Mouse (Mus musculus): ENCODE measurements at regions not wholly inside any gene's neighbourhood (a gene's known extent, or its start where the extent isn't known, plus 50 kb on each side); places are given as distances from the start of the nearest gene placed in this dataset.

DNA sequence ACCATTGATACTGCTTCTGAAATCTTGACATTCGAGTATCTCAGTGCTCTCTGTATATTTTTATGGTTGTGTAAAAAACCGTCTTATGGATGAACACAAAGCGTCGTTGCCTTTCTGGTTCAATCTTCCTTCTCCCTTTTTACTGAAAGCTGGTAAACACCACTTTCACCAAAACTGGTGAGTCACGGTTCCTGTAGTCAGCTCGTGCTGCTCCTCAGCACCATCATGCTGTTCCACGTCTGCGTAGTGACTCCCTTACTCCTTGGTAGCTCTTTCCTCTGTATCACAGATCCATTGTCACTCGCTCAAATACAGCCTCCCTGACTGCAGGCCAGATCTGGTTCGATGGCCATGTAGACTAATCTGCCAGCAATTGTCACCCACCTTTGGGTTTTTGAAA lies 346.2 kb upstream of the Zmiz1 start:
- Histone ChIP-seq H3K9ac (ENCODE audit: low read length) (no peak overlapping the region), H3K9me3 (replicated peaks; ENCODE audit: control insufficient read depth, low read length) (0 out of 2 replicates have a peak, but pooled peaks cover under 1% of the 10 kb centered on the region), H3K4me1 (ENCODE audit: control insufficient read depth, insufficient read depth, low read length) (peaks cover 18% of the 10 kb centered on the region), H3K27ac (ENCODE audit: low read length) (no peak overlapping the region), H3K27me3 (ENCODE audit: control insufficient read depth, insufficient read depth, low read length) (no peaks in the 10 kb centered on the region), H3K4me2 (ENCODE audit: low read depth, low read length) (no peak overlapping the region), H3K4me3 (ENCODE audit: low read length) (no peak overlapping the region), H3K36me3 (ENCODE audit: control insufficient read depth, insufficient read depth) (no peaks in the 10 kb centered on the region)
- no peak for ATAC-seq (replicated peaks; ENCODE audit: extremely low read depth, insufficient read depth, low FRiP score)
- 73% methylated on average over 10 of the region's 10 CpGs for WGBS

DNA sequence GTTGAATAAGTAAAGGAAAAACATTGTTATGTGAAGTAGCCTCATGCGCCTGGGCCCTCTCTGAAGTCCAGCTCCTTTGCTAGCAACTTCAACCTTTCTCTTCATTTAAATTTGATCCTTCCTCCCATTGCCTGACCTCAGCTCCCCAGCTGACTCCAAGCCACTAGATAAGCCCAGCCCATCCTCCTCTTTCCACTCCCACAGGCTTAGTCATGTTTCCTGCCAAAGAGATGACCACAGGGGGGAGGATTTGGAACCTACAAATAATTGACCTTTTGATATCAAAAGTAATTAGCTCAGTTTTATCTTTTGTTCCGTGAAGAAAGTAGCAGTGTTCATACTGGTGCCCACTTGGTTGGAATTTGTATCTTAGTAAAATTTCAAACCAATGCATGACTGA lies 345.7 kb upstream of the Zmiz1 start:
- WGBS: 59% methylated on average over 2 of the region's 2 CpGs
- H3K4me3 ChIP-seq (ENCODE audit: low read length): no peak overlapping the region
- no peak overlapping the region for H3K4me2 ChIP-seq (ENCODE audit: low read depth, low read length)
- ATAC-seq (replicated peaks; ENCODE audit: extremely low read depth, insufficient read depth, low FRiP score): no peak
- H3K9me3 ChIP-seq (replicated peaks; ENCODE audit: control insufficient read depth, low read length): 0 out of 2 replicates have a peak, but pooled peaks cover 3% of the 10 kb centered on the region
- H3K9ac ChIP-seq (ENCODE audit: low read length): no peak overlapping the region
- H3K27me3 ChIP-seq (ENCODE audit: control insufficient read depth, insufficient read depth, low read length): no peaks in the 10 kb centered on the region
- H3K27ac ChIP-seq (ENCODE audit: low read length): no peak overlapping the region
- peaks cover 15% of the 10 kb centered on the region for H3K4me1 ChIP-seq (ENCODE audit: control insufficient read depth, insufficient read depth, low read length)
- H3K36me3 ChIP-seq (ENCODE audit: control insufficient read depth, insufficient read depth): no peaks in the 10 kb centered on the region

DNA sequence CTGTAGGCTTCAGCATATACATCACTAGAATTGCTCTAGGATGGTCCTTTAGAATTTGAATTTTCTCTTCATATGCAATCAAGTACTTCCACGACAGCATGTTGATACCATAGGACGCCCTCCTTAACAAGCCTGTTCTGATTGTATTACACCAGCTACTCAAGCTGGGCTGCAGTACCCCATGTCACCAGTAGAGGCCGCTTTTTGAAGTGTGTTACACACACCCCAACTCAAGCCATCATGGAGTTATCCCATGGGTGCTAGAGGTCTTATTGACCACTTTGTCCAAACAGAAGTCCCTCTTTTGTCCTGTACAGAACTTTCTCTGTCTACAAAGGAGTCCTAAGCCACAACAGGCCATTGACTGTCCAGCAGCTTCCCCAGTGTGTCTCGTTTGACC lies 342.6 kb upstream of the Zmiz1 start:
- no peak overlapping the region for H3K4me3 ChIP-seq (ENCODE audit: low read length)
- H3K4me2 ChIP-seq (ENCODE audit: low read depth, low read length): no peak overlapping the region
- 0 out of 2 replicates have a peak, but pooled peaks cover 3% of the 10 kb centered on the region for H3K4me1 ChIP-seq (ENCODE audit: control insufficient read depth, insufficient read depth, low read length)
- 45% methylated on average over 4 of the region's 4 CpGs for WGBS
- H3K36me3 ChIP-seq (ENCODE audit: control insufficient read depth, insufficient read depth): no peaks in the 10 kb centered on the region
- H3K27me3 ChIP-seq (ENCODE audit: control insufficient read depth, insufficient read depth, low read length): no peaks in the 10 kb centered on the region
- H3K9me3 ChIP-seq (replicated peaks; ENCODE audit: control insufficient read depth, low read length): 0 out of 2 replicates have a peak, but pooled peaks cover 3% of the 10 kb centered on the region
- no peak overlapping the region for H3K27ac ChIP-seq (ENCODE audit: low read length)
- no peak for ATAC-seq (replicated peaks; ENCODE audit: extremely low read depth, insufficient read depth, low FRiP score)
- no peak overlapping the region for H3K9ac ChIP-seq (ENCODE audit: low read length)

DNA sequence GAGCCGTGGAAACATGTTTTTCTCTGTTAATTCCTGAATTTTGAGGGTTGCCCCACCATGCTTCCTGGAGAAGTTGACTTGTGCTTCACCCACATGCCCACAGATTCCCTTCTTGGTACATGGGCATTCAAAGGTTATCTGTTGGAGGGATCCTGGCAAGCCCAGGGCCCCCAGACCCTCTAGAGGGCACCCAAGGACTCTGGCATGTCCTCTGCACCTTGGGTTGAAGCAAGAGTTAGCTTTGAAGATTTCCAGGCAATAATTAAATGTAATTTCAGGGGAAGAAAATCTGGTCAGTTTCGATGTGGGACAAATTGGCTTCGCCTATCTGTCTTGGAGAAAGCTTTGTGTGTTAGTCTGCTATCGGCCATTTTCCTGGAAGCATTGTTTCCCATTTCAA lies 339.0 kb upstream of the Zmiz1 start:
- no peak for ATAC-seq (replicated peaks; ENCODE audit: extremely low read depth, insufficient read depth, low FRiP score)
- WGBS: 86% methylated on average over 4 of the region's 4 CpGs
- Histone ChIP-seq H3K4me3 (ENCODE audit: low read length) (no peak overlapping the region), H3K4me1 (ENCODE audit: control insufficient read depth, insufficient read depth, low read length) (no peaks in the 10 kb centered on the region), H3K36me3 (ENCODE audit: control insufficient read depth, insufficient read depth) (no peaks in the 10 kb centered on the region), H3K27ac (ENCODE audit: low read length) (no peak overlapping the region), H3K4me2 (ENCODE audit: low read depth, low read length) (no peak overlapping the region), H3K9me3 (replicated peaks; ENCODE audit: control insufficient read depth, low read length) (0 out of 2 replicates have a peak, but pooled peaks cover 3% of the 10 kb centered on the region), H3K9ac (ENCODE audit: low read length) (no peak overlapping the region), H3K27me3 (ENCODE audit: control insufficient read depth, insufficient read depth, low read length) (no peaks in the 10 kb centered on the region)

DNA sequence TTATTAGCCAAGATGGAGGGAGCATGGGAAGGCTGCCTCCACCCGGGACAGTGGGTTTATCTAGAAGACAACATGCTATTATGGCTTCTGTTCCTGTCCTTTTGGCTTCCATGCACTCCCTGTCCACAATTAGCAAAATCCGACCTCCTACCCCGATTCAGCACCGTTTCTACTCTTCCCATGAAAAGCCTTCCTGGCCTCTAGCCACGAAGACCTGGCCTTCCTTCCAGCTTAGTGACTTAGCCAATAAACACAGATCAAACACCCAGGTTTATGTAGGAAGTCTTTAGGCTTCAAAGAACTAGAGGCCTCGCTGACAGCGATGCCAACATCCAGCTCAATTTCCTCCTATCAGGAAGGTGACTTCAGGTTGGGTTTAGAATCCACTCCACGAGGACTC lies 338.5 kb upstream of the Zmiz1 start:
- ATAC-seq (replicated peaks; ENCODE audit: extremely low read depth, insufficient read depth, low FRiP score): no peak
- WGBS: 56% methylated on average over 8 of the region's 8 CpGs
- H3K4me1 ChIP-seq (ENCODE audit: control insufficient read depth, insufficient read depth, low read length): no peaks in the 10 kb centered on the region
- no peak overlapping the region for H3K27ac ChIP-seq (ENCODE audit: low read length)
- no peaks in the 10 kb centered on the region for H3K36me3 ChIP-seq (ENCODE audit: control insufficient read depth, insufficient read depth)
- H3K27me3 ChIP-seq (ENCODE audit: control insufficient read depth, insufficient read depth, low read length): no peaks in the 10 kb centered on the region
- H3K4me2 ChIP-seq (ENCODE audit: low read depth, low read length): no peak overlapping the region
- H3K4me3 ChIP-seq (ENCODE audit: low read length): no peak overlapping the region
- H3K9ac ChIP-seq (ENCODE audit: low read length): no peak overlapping the region
- H3K9me3 ChIP-seq (replicated peaks; ENCODE audit: control insufficient read depth, low read length): 0 out of 2 replicates have a peak, but pooled peaks cover 3% of the 10 kb centered on the region

DNA sequence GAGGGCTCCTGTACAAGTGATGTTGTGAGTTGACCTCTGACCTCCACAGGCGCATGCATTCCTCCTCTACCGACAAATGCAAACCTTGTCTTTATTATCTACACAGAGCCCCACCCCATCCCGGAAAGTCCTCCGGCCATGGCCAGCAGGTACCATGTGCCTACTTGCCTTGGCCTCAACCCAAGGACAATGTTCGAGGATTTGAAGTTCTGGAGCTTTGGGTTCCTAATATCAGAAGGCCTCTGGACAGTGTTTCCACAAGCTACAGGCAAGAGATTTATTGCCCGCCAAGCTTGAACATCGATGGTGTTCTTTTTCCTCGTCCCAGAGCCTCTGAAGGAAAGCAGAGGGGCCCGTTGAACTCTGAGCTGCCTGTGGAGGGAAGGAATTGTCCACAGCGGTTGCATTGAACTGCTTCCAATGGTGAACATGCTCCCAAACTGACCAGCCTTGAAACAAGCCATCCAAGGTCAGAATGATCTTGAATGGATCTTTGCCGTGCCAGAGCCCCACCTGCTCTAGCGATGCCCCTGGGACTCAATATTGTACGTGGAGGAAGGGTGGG lies 335.9 kb upstream of the Zmiz1 start:
- 80% methylated on average over 13 of the region's 13 CpGs for WGBS
- Histone ChIP-seq H3K4me3 (ENCODE audit: low read length) (no peak overlapping the region), H3K9me3 (replicated peaks; ENCODE audit: control insufficient read depth, low read length) (0 out of 2 replicates have a peak, but pooled peaks cover under 1% of the 10 kb centered on the region), H3K27me3 (ENCODE audit: control insufficient read depth, insufficient read depth, low read length) (no peaks in the 10 kb centered on the region), H3K36me3 (ENCODE audit: control insufficient read depth, insufficient read depth) (no peaks in the 10 kb centered on the region), H3K27ac (ENCODE audit: low read length) (no peak overlapping the region), H3K9ac (ENCODE audit: low read length) (no peak overlapping the region), H3K4me2 (ENCODE audit: low read depth, low read length) (no peak overlapping the region), H3K4me1 (ENCODE audit: control insufficient read depth, insufficient read depth, low read length) (no peaks in the 10 kb centered on the region)
- ATAC-seq (replicated peaks; ENCODE audit: extremely low read depth, insufficient read depth, low FRiP score): no peak

DNA sequence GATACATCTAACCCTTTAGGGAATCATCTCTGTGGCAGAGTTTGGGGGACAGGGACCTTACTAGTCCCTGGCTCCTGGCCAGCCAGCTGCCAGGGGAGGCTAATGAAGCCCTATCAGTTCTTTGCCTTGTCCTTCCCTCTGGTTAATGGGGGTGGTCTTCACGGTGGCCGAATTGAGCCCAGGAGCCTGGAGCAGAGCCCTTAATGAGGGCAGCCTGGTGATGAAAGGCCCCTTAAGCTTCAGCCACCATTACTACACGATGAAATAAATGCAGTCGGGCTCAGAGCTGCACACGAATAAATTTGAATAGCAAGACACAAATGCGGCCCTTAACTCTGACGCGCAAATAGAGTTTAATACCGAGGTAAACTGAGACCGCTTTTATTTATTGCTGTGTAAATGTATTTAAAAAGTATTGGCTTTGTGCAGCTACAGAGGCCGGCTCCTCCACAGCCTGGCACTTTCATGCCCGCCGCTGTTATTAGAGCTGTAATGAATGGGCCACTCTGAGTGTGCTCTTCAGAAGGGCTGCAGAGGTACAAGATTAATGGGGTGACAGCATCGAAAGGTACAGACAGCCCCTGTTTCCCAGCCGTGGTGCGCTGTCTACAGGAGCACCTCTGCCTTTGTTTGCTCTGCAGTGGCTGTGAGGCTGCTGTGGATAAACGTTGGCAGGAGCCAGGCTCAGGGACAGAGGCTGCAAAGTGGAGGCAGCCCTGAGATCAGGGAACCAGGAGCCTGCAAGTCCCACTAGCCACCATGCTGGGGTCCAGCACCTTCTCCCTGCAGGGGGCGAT lies 335.2 kb upstream of the Zmiz1 start:
- no peak overlapping the region for H3K4me3 ChIP-seq (ENCODE audit: low read length)
- H3K9me3 ChIP-seq (replicated peaks; ENCODE audit: control insufficient read depth, low read length): no peaks in the 10 kb centered on the region
- H3K4me2 ChIP-seq (ENCODE audit: low read depth, low read length): no peak overlapping the region
- H3K27me3 ChIP-seq (ENCODE audit: control insufficient read depth, insufficient read depth, low read length): no peaks in the 10 kb centered on the region
- H3K27ac ChIP-seq (ENCODE audit: low read length): no peak overlapping the region
- H3K9ac ChIP-seq (ENCODE audit: low read length): no peak overlapping the region
- no peak for ATAC-seq (replicated peaks; ENCODE audit: extremely low read depth, insufficient read depth, low FRiP score)
- H3K36me3 ChIP-seq (ENCODE audit: control insufficient read depth, insufficient read depth): no peaks in the 10 kb centered on the region
- WGBS: 60% methylated on average over 18 of the region's 18 CpGs
- H3K4me1 ChIP-seq (ENCODE audit: control insufficient read depth, insufficient read depth, low read length): no peaks in the 10 kb centered on the region

DNA sequence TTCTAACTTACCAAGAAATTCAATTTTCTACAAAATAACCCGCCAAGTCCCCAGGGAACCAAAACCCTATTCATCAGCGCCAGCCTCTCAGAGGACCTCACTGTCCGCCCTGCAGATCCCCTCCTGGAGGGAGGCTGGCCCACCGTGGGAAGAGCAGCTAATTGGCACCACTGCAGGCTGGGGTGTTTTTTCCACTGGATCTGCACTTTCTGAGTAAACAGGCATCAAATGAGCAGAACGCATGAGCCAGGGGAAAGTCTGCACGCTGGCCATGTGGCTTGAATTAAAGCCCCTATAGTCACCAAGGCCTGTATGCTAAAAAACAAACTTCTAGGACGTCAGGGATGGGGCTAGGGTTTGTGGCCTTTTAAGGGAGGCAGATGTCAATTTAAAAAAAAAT lies 332.4 kb upstream of the Zmiz1 start:
- Histone ChIP-seq H3K4me1 (ENCODE audit: control insufficient read depth, insufficient read depth, low read length) (no peaks in the 10 kb centered on the region), H3K9ac (ENCODE audit: low read length) (no peak overlapping the region), H3K27me3 (ENCODE audit: control insufficient read depth, insufficient read depth, low read length) (no peaks in the 10 kb centered on the region), H3K4me3 (ENCODE audit: low read length) (no peak overlapping the region), H3K36me3 (ENCODE audit: control insufficient read depth, insufficient read depth) (no peaks in the 10 kb centered on the region), H3K4me2 (ENCODE audit: low read depth, low read length) (no peak overlapping the region), H3K27ac (ENCODE audit: low read length) (no peak overlapping the region), H3K9me3 (replicated peaks; ENCODE audit: control insufficient read depth, low read length) (no peaks in the 10 kb centered on the region)
- ATAC-seq (replicated peaks; ENCODE audit: extremely low read depth, insufficient read depth, low FRiP score): no peak
- 68% methylated on average over 7 of the region's 7 CpGs for WGBS

DNA sequence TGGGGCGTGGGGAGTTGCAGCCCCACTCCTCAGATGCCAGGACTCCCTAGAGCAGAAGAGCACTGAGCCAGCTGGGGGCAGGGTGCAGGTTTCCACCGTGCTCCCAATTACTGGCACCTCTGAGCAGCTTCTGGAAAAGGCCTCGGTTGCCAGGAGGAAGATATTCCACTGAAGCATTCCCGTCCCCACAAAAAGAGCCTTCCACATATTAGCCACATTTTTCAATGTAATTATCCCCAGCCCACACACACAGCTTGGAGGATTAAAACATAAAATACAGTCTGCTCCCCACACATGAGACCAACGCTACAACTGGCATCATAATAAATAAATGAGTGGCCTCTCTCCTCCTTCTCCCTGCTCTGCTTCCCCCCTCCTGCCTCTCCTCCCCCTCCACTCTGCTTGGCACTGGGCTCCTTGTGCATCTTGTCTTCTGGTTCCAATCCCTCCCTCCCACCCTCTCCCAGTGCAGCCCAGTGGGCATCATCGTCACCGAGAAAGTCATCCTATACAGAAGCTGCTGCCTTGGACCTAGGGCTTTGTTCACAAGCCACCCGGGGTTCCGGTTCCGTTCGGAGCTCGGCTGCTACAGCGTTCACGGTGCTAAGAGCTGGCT lies 331.3 kb upstream of the Zmiz1 start:
- H3K27ac ChIP-seq (ENCODE audit: low read length): no peak overlapping the region
- H3K4me2 ChIP-seq (ENCODE audit: low read depth, low read length): no peak overlapping the region
- H3K4me3 ChIP-seq (ENCODE audit: low read length): no peak overlapping the region
- H3K27me3 ChIP-seq (ENCODE audit: control insufficient read depth, insufficient read depth, low read length): no peaks in the 10 kb centered on the region
- WGBS: 65% methylated on average over 14 of the region's 14 CpGs
- H3K9ac ChIP-seq (ENCODE audit: low read length): no peak overlapping the region
- no peaks in the 10 kb centered on the region for H3K4me1 ChIP-seq (ENCODE audit: control insufficient read depth, insufficient read depth, low read length)
- H3K9me3 ChIP-seq (replicated peaks; ENCODE audit: control insufficient read depth, low read length): no peaks in the 10 kb centered on the region
- no peak for ATAC-seq (replicated peaks; ENCODE audit: extremely low read depth, insufficient read depth, low FRiP score)
- no peaks in the 10 kb centered on the region for H3K36me3 ChIP-seq (ENCODE audit: control insufficient read depth, insufficient read depth)

Data from heart, embryonic 16.5 days (tissue).